Mouse (Mus musculus) forebrain, embryonic 15.5 days (tissue): Measurements from ENCODE around the gene Ephb3. TPM values are rescaled to one million over a fixed set of nuclear protein-coding genes. Genes with fewer than 3 reads are reported as not detected.
A peak's percentile ranks its signal among the peaks of the same experiment; 100 is the strongest.

Experiments
- ATAC-seq: fragments of 200-750 bp; cut with Nextera tagmentation; replicated peaks from 2 replicates; pipeline ENCODE4 v1.8.0; 2017; ENCODE audit warnings: mild to moderate bottlenecking, moderate TSS enrichment, moderate library complexity
- H3K27ac ChIP-seq: fragments of 300-500 bp; sonication (generic); replicated peaks from 2 replicates; pipeline ENCODE4 v1.5.1; 2015; ENCODE audit warnings: mild to moderate bottlenecking, inconsistent platforms
- H3K27me3 ChIP-seq: fragments of 300-500 bp; sonication (generic); 2 replicates; pipeline ENCODE4 v1.6.1; 2015; ENCODE audit warnings: inconsistent platforms
- H3K36me3 ChIP-seq: fragments of 300-500 bp; sonication (generic); 2 replicates; pipeline ENCODE4 v1.6.1; 2015; ENCODE audit warnings: mild to moderate bottlenecking, inconsistent platforms
- H3K4me1 ChIP-seq: fragments of 300-500 bp; sonication (generic); 2 replicates; pipeline ENCODE4 v1.6.1; 2015; ENCODE audit warnings: inconsistent platforms
- H3K4me2 ChIP-seq: fragments of 300-500 bp; sonication (generic); replicated peaks from 2 replicates; pipeline ENCODE4 v1.6.1; 2015; ENCODE audit warnings: mild to moderate bottlenecking, inconsistent platforms
- H3K4me3 ChIP-seq: fragments of 300-500 bp; sonication (generic); 2 replicates; pipeline ENCODE4 v1.5.1; 2015; ENCODE audit warnings: mild to moderate bottlenecking, inconsistent platforms
- H3K9ac ChIP-seq: fragments of 300-500 bp; sonication (generic); replicated peaks from 2 replicates; pipeline ENCODE4 v1.6.1; 2015; ENCODE audit warnings: mild to moderate bottlenecking, inconsistent platforms
- H3K9me3 ChIP-seq: fragments of 300-500 bp; sonication (generic); 2 replicates; pipeline ENCODE4 v1.6.1; 2016; ENCODE audit warnings: inconsistent platforms
- WGBS: fragments of 180-500 bp; shearing (Covaris S2); methylation state at CpG from one replicate; pipeline ENCODE4 v1.1.7; 2015; ENCODE audit warnings: mixed read lengths; 5-methylcytosine and 5-hydroxymethylcytosine counted together
- polyA plus RNA-seq: library from polyadenylated mRNA; unstranded; fragments of >200 nt; fragmentation: Nextera tagmentation; extraction: Ambion mirVana; gene quantifications from 2 replicates; pipeline ENCODE4 v1.2.1, GENCODE M21; 2015

The Ephb3 gene
- polyA plus RNA-seq, 1 experiment from 2014 or later: 7.9 TPM

GRCm38 (mm10) chr16:21235135-21235534 lies 30.6 kb downstream of the Ephb3 start:
- Histone ChIP-seq H3K27me3 (no peaks in the 10 kb centered on the region), H3K4me1 (peaks cover 13% of the 10 kb centered on the region), H3K9ac (no peak overlapping the region), H3K36me3 (no peaks in the 10 kb centered on the region), H3K4me3 (no peak overlapping the region), H3K4me2 (no peak overlapping the region), H3K27ac (no peak overlapping the region), H3K9me3 (no peaks in the 10 kb centered on the region)
- 60% methylated on average over 8 of the region's 8 CpGs for WGBS
- no peak for ATAC-seq

- peak; percentile 74 for ATAC-seq
- Histone ChIP-seq H3K9me3 (no peaks in the 10 kb centered on the region), H3K27me3 (no peaks in the 10 kb centered on the region), H3K4me2 (no peak overlapping the region), H3K4me1 (peaks cover 13% of the 10 kb centered on the region), H3K4me3 (no peak overlapping the region), H3K36me3 (no peaks in the 10 kb centered on the region), H3K27ac (no peak overlapping the region), H3K9ac (no peak overlapping the region)
- 3% methylated on average over 5 of the region's 5 CpGs for WGBS
Measured at GRCm38 (mm10) chr16:21238722-21239121, 34.2 kb downstream of the Ephb3 start.

- Histone ChIP-seq H3K36me3 (no peaks in the 10 kb centered on the region), H3K9ac (no peak overlapping the region), H3K4me3 (no peak overlapping the region), H3K4me1 (peaks cover 15% of the 10 kb centered on the region), H3K4me2 (no peak overlapping the region), H3K27me3 (peaks cover 4% of the 10 kb centered on the region; the same call in 1 of the 2 replicates), H3K9me3 (no peaks in the 10 kb centered on the region), H3K27ac (no peak overlapping the region)
- WGBS: 77% methylated on average over 3 of the region's 3 CpGs
- no peak for ATAC-seq
Measured at GRCm38 (mm10) chr16:21240547-21240946, 36.0 kb downstream of the Ephb3 start.

- Histone ChIP-seq H3K27me3 (peaks cover 6% of the 10 kb centered on the region; the same call in 1 of the 2 replicates), H3K4me3 (no peak overlapping the region), H3K4me2 (no peak overlapping the region), H3K9me3 (no peaks in the 10 kb centered on the region), H3K9ac (no peak overlapping the region), H3K36me3 (no peaks in the 10 kb centered on the region), H3K27ac (no peak overlapping the region), H3K4me1 (peaks cover 20% of the 10 kb centered on the region)
- no peak for ATAC-seq
Measured at GRCm38 (mm10) chr16:21241030-21241429, 36.5 kb downstream of the Ephb3 start.

- Histone ChIP-seq H3K4me2 (no peak overlapping the region), H3K9me3 (no peaks in the 10 kb centered on the region), H3K4me1 (peaks cover 29% of the 10 kb centered on the region), H3K4me3 (no peak overlapping the region), H3K9ac (no peak overlapping the region), H3K36me3 (no peaks in the 10 kb centered on the region), H3K27me3 (peaks cover 18% of the 10 kb centered on the region), H3K27ac (no peak overlapping the region)
- 49% methylated on average over 8 of the region's 8 CpGs for WGBS
- no peak for ATAC-seq
Measured at GRCm38 (mm10) chr16:21242946-21243345, 38.4 kb downstream of the Ephb3 start.

- Histone ChIP-seq H3K27me3 (peaks cover 32% of the 10 kb centered on the region), H3K4me2 (no peak overlapping the region), H3K4me3 (no peak overlapping the region), H3K9ac (no peak overlapping the region), H3K36me3 (no peaks in the 10 kb centered on the region), H3K27ac (no peak overlapping the region), H3K4me1 (peaks cover 29% of the 10 kb centered on the region), H3K9me3 (no peaks in the 10 kb centered on the region)
- no peak for ATAC-seq
- 58% methylated on average over 3 of the region's 3 CpGs for WGBS
Measured at GRCm38 (mm10) chr16:21244803-21245202, 40.2 kb downstream of the Ephb3 start.

- Histone ChIP-seq H3K4me3 (no peak overlapping the region), H3K4me2 (0 out of 2 replicates have a peak overlapping the region, but pooled peaks have one; percentile 90), H3K27ac (no peak overlapping the region), H3K36me3 (no peaks in the 10 kb centered on the region), H3K9ac (no peak overlapping the region), H3K9me3 (no peaks in the 10 kb centered on the region), H3K27me3 (peaks cover 37% of the 10 kb centered on the region), H3K4me1 (peaks cover 29% of the 10 kb centered on the region)
- WGBS: 13% methylated on average over 7 of the region's 7 CpGs
- 0 out of 2 replicates have a peak, but pooled peaks have one; percentile 11 for ATAC-seq
Measured at GRCm38 (mm10) chr16:21245387-21245786, 40.8 kb downstream of the Ephb3 start.

GRCm38 (mm10) chr16:21245931-21246390 lies 41.4 kb downstream of the Ephb3 start:
- WGBS: 0% methylated on average over 29 of the region's 29 CpGs
- Histone ChIP-seq H3K4me1 (peaks cover 29% of the 10 kb centered on the region), H3K4me3 (peak overlapping the region; percentile 46), H3K27ac (no peak overlapping the region), H3K36me3 (no peaks in the 10 kb centered on the region), H3K9ac (peak overlapping the region; percentile 52), H3K27me3 (peaks cover 39% of the 10 kb centered on the region), H3K9me3 (no peaks in the 10 kb centered on the region), H3K4me2 (peak overlapping the region; percentile 90)
- peak; percentile 89 for ATAC-seq

GRCm38 (mm10) chr16:21246391-21247036 lies 42.0 kb downstream of the Ephb3 start:
- ATAC-seq: peak; percentile 45
- Histone ChIP-seq H3K27ac (no peak overlapping the region), H3K4me2 (peak overlapping the region; percentile 90), H3K4me1 (peaks cover 29% of the 10 kb centered on the region), H3K27me3 (peaks cover 43% of the 10 kb centered on the region), H3K9me3 (no peaks in the 10 kb centered on the region), H3K4me3 (peak overlapping the region; percentile 46), H3K9ac (peak overlapping the region; percentile 52), H3K36me3 (no peaks in the 10 kb centered on the region)
- WGBS: 1% methylated on average over 32 of the region's 33 CpGs

- Histone ChIP-seq H3K4me3 (no peak overlapping the region), H3K9ac (no peak overlapping the region)
Measured at GRCm38 (mm10) chr16:21247037-21247432, 42.5 kb downstream of the Ephb3 start.

GRCm38 (mm10) chr16:21247871-21248712 lies 43.5 kb downstream of the Ephb3 start:
- H3K9ac ChIP-seq: peak overlapping the region; percentile 26
- 3% methylated on average over 38 of the region's 38 CpGs for WGBS
- no peaks in the 10 kb centered on the region for H3K36me3 ChIP-seq
- no peak overlapping the region for H3K27ac ChIP-seq
- H3K4me1 ChIP-seq: peaks cover 29% of the 10 kb centered on the region
- peaks cover 43% of the 10 kb centered on the region for H3K27me3 ChIP-seq
- ATAC-seq: no peak; the same call in 1 of the 2 replicates
- peak overlapping the region; percentile 38 for H3K4me3 ChIP-seq
- H3K4me2 ChIP-seq: peak overlapping the region; percentile 71
- H3K9me3 ChIP-seq: no peaks in the 10 kb centered on the region

More at GRCm38 (mm10) chr16:21247037-21247432, 42.5 kb downstream of the Ephb3 start:
- H3K27me3 ChIP-seq: peaks cover 43% of the 10 kb centered on the region
- no peaks in the 10 kb centered on the region for H3K9me3 ChIP-seq
- WGBS: 7% methylated on average over 4 of the region's 4 CpGs
- no peak for ATAC-seq
- no peaks in the 10 kb centered on the region for H3K36me3 ChIP-seq
- peaks cover 29% of the 10 kb centered on the region for H3K4me1 ChIP-seq
- H3K27ac ChIP-seq: no peak overlapping the region
- no peak overlapping the region for H3K4me2 ChIP-seq
